In the genomic region with DNA sequence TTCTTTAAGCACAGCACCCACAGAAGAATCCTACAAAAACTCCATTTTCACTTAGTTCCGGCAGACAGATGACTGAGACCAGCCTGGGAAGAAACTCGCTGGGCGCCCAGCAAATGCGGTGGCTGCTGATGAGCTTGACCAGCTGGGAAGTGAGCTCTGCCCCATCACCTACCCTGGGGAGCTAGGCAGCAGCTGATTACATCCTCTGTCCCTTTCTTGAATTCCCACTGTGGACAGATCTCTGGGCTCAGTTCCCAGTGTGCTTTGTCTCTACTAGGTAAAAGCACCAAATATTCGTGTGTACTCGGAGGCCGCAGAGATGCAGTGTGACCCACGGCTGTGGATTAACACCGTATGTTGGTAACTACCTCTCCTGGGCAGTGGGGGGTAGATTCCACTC, we compare ENCODE assay signal across 12 mouse cellular contexts. TPM values are rescaled to one million over a fixed set of nuclear protein-coding genes. Genes with fewer than 3 reads are reported as not detected.
A peak's percentile ranks its signal among the peaks of the same experiment; 100 is the strongest.
DNase-seq lines count a peak whose midpoint lies in the region; ATAC-seq and TF ChIP-seq lines count a peak whose summit lies in the region.
"Had no signal": no experiment of that assay in that cellular context is flagged by ENCODE, and none has a peak within 500 bp of the region (broad histone marks: within the 10 kb centered on the region; RNA-seq: fewer than 3 reads in every experiment).

No protein-coding gene starts in this region.

- H3K27ac ChIP-seq in hindbrain, postnatal 0 days: peak overlapping the region; percentile 26
- no peak overlapping the region for H3K27ac ChIP-seq in hindbrain, embryonic 13.5 days
- H3K27ac ChIP-seq: forebrain, embryonic 13.5 days; liver, embryonic 12.5 days had no signal

- peak overlapping the region; percentile 23; the same call in 1 of the 2 replicates for H3K4me2 ChIP-seq in hindbrain, postnatal 0 days (ENCODE audit: low read depth, low read length)
- no peak overlapping the region for H3K4me2 ChIP-seq in hindbrain, embryonic 13.5 days
- H3K4me2 ChIP-seq: forebrain, embryonic 13.5 days; liver, embryonic 12.5 days had no signal

- no peak overlapping the region for H3K9ac ChIP-seq in hindbrain, postnatal 0 days (replicated peaks; ENCODE audit: low read length)
- no peak overlapping the region for H3K9ac ChIP-seq in hindbrain, embryonic 13.5 days
- H3K9ac ChIP-seq: forebrain, embryonic 13.5 days; liver, embryonic 12.5 days had no signal

- DNase-seq in adrenal gland, postnatal 14 days: peak; percentile 13
- DNase-seq in adrenal gland, postnatal 4 days (ENCODE audit: low spot score in 2 of 2): no peak
- peak; percentile 12 for DNase-seq in hindbrain, postnatal 0 days (ENCODE audit: low spot score)
- peak; percentile 39 for DNase-seq in lung, postnatal 10 days
- no peak for DNase-seq in lung, postnatal 14 days
- peak; percentile 11 to 54 for DNase-seq in lung, postnatal 4 days
- DNase-seq in urinary bladder, adult 2 months (ENCODE audit: low spot score): no peak
- DNase-seq: layer of hippocampus, postnatal 36 days; spleen, adult 18-20 months had no signal

- no peaks in the 10 kb centered on the region for H3K9me3 ChIP-seq in hindbrain, postnatal 0 days (ENCODE audit: low read length)
- no peaks in the 10 kb centered on the region for H3K9me3 ChIP-seq in hindbrain, embryonic 13.5 days
- H3K9me3 ChIP-seq: liver, embryonic 12.5 days had no signal

- H3K4me3 ChIP-seq in hindbrain, postnatal 0 days (ENCODE audit: low read length): no peak overlapping the region
- no peak overlapping the region for H3K4me3 ChIP-seq in hindbrain, embryonic 13.5 days
- H3K4me3 ChIP-seq: forebrain, embryonic 13.5 days; liver, embryonic 12.5 days had no signal

- H3K27me3 ChIP-seq in hindbrain, postnatal 0 days (ENCODE audit: insufficient read depth, low read length): no peaks in the 10 kb centered on the region
- no peaks in the 10 kb centered on the region for H3K27me3 ChIP-seq in hindbrain, embryonic 13.5 days
- H3K27me3 ChIP-seq: forebrain, embryonic 13.5 days; liver, embryonic 12.5 days had no signal

- no peak for TF ChIP-seq CTCF in hindbrain, postnatal 0 days (IDR thresholded peaks at IDR 0.05; ENCODE audit: low read depth)

- 37% methylated on average over 9 of the region's 9 CpGs for WGBS in hindbrain, postnatal 0 days
- WGBS in hindbrain, embryonic 13.5 days: 75% methylated on average over 9 of the region's 9 CpGs

- no peaks in the 10 kb centered on the region for H3K36me3 ChIP-seq in hindbrain, postnatal 0 days (ENCODE audit: insufficient read depth, low read length)
- no peaks in the 10 kb centered on the region for H3K36me3 ChIP-seq in hindbrain, embryonic 13.5 days
- H3K36me3 ChIP-seq: liver, embryonic 12.5 days had no signal

- ATAC-seq in hindbrain, postnatal 0 days: no peak
- no peak for ATAC-seq in hindbrain, embryonic 13.5 days (ENCODE audit: low FRiP score)
- ATAC-seq: forebrain, embryonic 13.5 days; liver, embryonic 12.5 days had no signal

- peaks cover 3% of the 10 kb centered on the region for H3K4me1 ChIP-seq in hindbrain, postnatal 0 days (ENCODE audit: insufficient read depth, low read length)
- H3K4me1 ChIP-seq in hindbrain, embryonic 13.5 days (replicated peaks): 0 out of 2 replicates have a peak, but pooled peaks cover 7% of the 10 kb centered on the region
- H3K4me1 ChIP-seq: forebrain, embryonic 13.5 days; liver, embryonic 12.5 days had no signal

RNA-seq across cellular contexts. Expression of gene Uaca, which starts 25.9 kb away (rescaled TPM):
- 42.3 and 51.9 TPM in 2 replicates for total RNA-seq in adrenal gland, postnatal 14 days (2021)
- total RNA-seq in adrenal gland, postnatal 4 days (2021): 10 to 100 TPM; 56.7 to 68.1 TPM
- 5.8 and 7.4 TPM in 2 replicates for total RNA-seq in hindbrain, postnatal 0 days (2014; rRNA removed)
- 13.3 and 13.5 TPM in 2 replicates for polyA plus RNA-seq in hindbrain, postnatal 0 days (2015; fragmentation: Nextera tagmentation; extraction: Ambion mirVana)
- polyA plus RNA-seq in hindbrain, embryonic 13.5 days (2015; fragmentation: Nextera tagmentation; extraction: Ambion mirVana): 22.5 and 23.9 TPM in 2 replicates
- polyA plus RNA-seq in urinary bladder, adult 2 months (2012; rRNA removed): 18.1 and 25.9 TPM in 2 replicates

RNA-seq across cellular contexts. Expression of gene Larp6, which starts 55.6 kb away (rescaled TPM):
- total RNA-seq in adrenal gland, postnatal 14 days (2021): 2.3 and 2.7 TPM in 2 replicates
- 1 to 10 TPM; 3.8 to 4.1 TPM for total RNA-seq in adrenal gland, postnatal 4 days (2021)
- 33.4 and 38.2 TPM in 2 replicates for total RNA-seq in hindbrain, postnatal 0 days (2014; rRNA removed)
- polyA plus RNA-seq in hindbrain, postnatal 0 days (2015; fragmentation: Nextera tagmentation; extraction: Ambion mirVana): 23.8 and 26.0 TPM in 2 replicates
- polyA plus RNA-seq in hindbrain, embryonic 13.5 days (2015; fragmentation: Nextera tagmentation; extraction: Ambion mirVana): 10.3 and 11.2 TPM in 2 replicates
- polyA plus RNA-seq in urinary bladder, adult 2 months (2012; rRNA removed): 3.5 and 4.0 TPM in 2 replicates

Comparison
In these comparisons a context has a peak if more than half of its experiments do, and no peak if none do; other contexts are left out.
1. DNase-seq: peak in adrenal gland, postnatal 14 days (single experiment), hindbrain, postnatal 0 days (single experiment), lung, postnatal 10 days (single experiment) and lung, postnatal 4 days (2 of 2); none in adrenal gland, postnatal 4 days (0 of 2), lung, postnatal 14 days (single experiment) and urinary bladder, adult 2 months (single experiment).